Mouse (Mus musculus): ENCODE data around the gene Aldh1a1.
A peak's percentile ranks its signal among the peaks of the same experiment; 100 is the strongest.
"Not testable (repeated sequence)": the region's sequence is repeated elsewhere in the genome, so short reads cannot be mapped to it uniquely, and the experiment has no call there.

Aldh1a1 gene

GRCm38 (mm10) chr19:20555365-20555764 lies 62.9 kb downstream of the Aldh1a1 start:
- DNase-seq (ENCODE audit: low read depth, low spot score) = no peak

GRCm38 (mm10) chr19:20557211-20557610 lies 64.7 kb downstream of the Aldh1a1 start:
- no peak for DNase-seq (ENCODE audit: low read depth, low spot score)

- no peak for DNase-seq (ENCODE audit: low read depth, low spot score)
Measured at GRCm38 (mm10) chr19:20558069-20558468, 65.6 kb downstream of the Aldh1a1 start.

GRCm38 (mm10) chr19:20558544-20558943 lies 66.0 kb downstream of the Aldh1a1 start:
- DNase-seq (ENCODE audit: low read depth, low spot score) = no peak

- DNase-seq (ENCODE audit: low read depth, low spot score) = no peak
Measured at GRCm38 (mm10) chr19:20558952-20559351, 66.4 kb downstream of the Aldh1a1 start.

- peak; percentile 61 for DNase-seq (ENCODE audit: low read depth, low spot score)
Measured at GRCm38 (mm10) chr19:20559952-20560351, 67.4 kb downstream of the Aldh1a1 start.

- no peak for DNase-seq (ENCODE audit: low read depth, low spot score)
Measured at GRCm38 (mm10) chr19:20562396-20562795, 69.9 kb downstream of the Aldh1a1 start.

- DNase-seq (ENCODE audit: low read depth, low spot score) = no peak
Measured at GRCm38 (mm10) chr19:20566294-20566693, 73.8 kb downstream of the Aldh1a1 start.

- no peak for DNase-seq (ENCODE audit: low read depth, low spot score)
Measured at GRCm38 (mm10) chr19:20567039-20567438, 74.5 kb downstream of the Aldh1a1 start.

GRCm38 (mm10) chr19:20576984-20577383 lies 84.5 kb downstream of the Aldh1a1 start:
- DNase-seq (ENCODE audit: low read depth, low spot score) = no peak

- DNase-seq (ENCODE audit: low read depth, low spot score) = no peak
Measured at GRCm38 (mm10) chr19:20577429-20577828, 84.9 kb downstream of the Aldh1a1 start.

GRCm38 (mm10) chr19:20599951-20600350 lies 107.4 kb downstream of the Aldh1a1 start:
- no peak for DNase-seq (ENCODE audit: low read depth, low spot score)

- DNase-seq (ENCODE audit: low read depth, low spot score) = no peak
Measured at GRCm38 (mm10) chr19:20601739-20602138, 109.2 kb downstream of the Aldh1a1 start.

GRCm38 (mm10) chr19:20603212-20603611 lies 110.7 kb downstream of the Aldh1a1 start:
- DNase-seq (ENCODE audit: low read depth, low spot score) = no peak

- no peak for DNase-seq (ENCODE audit: low read depth, low spot score)
Measured at GRCm38 (mm10) chr19:20603866-20604265, 111.4 kb downstream of the Aldh1a1 start.

GRCm38 (mm10) chr19:20614252-20614930 lies 121.9 kb downstream of the Aldh1a1 start:
- no peak for DNase-seq (ENCODE audit: low read depth, low spot score)

- DNase-seq (ENCODE audit: low read depth, low spot score) = no peak
Measured at GRCm38 (mm10) chr19:20622434-20622833, 129.9 kb downstream of the Aldh1a1 start.

- DNase-seq (ENCODE audit: low read depth, low spot score) = no peak
Measured at GRCm38 (mm10) chr19:20623416-20623815, 130.9 kb downstream of the Aldh1a1 start.

GRCm38 (mm10) chr19:20631020-20631419 lies 138.5 kb downstream of the Aldh1a1 start:
- DNase-seq (ENCODE audit: low read depth, low spot score) = no peak

- DNase-seq (ENCODE audit: low read depth, low spot score) = no peak
Measured at GRCm38 (mm10) chr19:20633876-20634691, 141.6 kb downstream of the Aldh1a1 start.

GRCm38 (mm10) chr19:20644346-20644745 lies 151.8 kb downstream of the Aldh1a1 start:
- no peak for DNase-seq (ENCODE audit: low read depth, low spot score)

- DNase-seq (ENCODE audit: low read depth, low spot score) = not testable (repeated sequence)
Measured at GRCm38 (mm10) chr19:20647496-20647895, 155.0 kb downstream of the Aldh1a1 start.

GRCm38 (mm10) chr19:20650008-20650407 lies 157.5 kb downstream of the Aldh1a1 start:
- no peak for DNase-seq (ENCODE audit: low read depth, low spot score)
